Mouse (Mus musculus) kidney, embryonic 16.5 days (tissue): ENCODE measurements around the gene F12. TPM values are rescaled to one million over a fixed set of nuclear protein-coding genes. Genes with fewer than 3 reads are reported as not detected.

Source experiments
- ATAC-seq: fragments of 200-750 bp; cut with Nextera tagmentation; 2 replicates; pipeline ENCODE4 v1.8.0; 2017; ENCODE audit warnings: moderate TSS enrichment; ENCODE audit not compliant: low FRiP score, low TSS enrichment
- H3K27ac ChIP-seq: fragments of 300-500 bp; sonication (generic); 2 replicates; pipeline ENCODE4 v1.5.1; 2014; ENCODE audit warnings: low read length
- H3K27me3 ChIP-seq: fragments of 300-500 bp; sonication (generic); 2 replicates; pipeline ENCODE4 v1.6.1; 2014; ENCODE audit warnings: low read length, control low read depth, mixed read lengths; ENCODE audit not compliant: insufficient read depth
- H3K36me3 ChIP-seq: fragments of 300-500 bp; sonication (generic); 2 replicates; pipeline ENCODE4 v1.6.1; 2014; ENCODE audit warnings: low read length, control low read depth, mixed read lengths; ENCODE audit not compliant: insufficient read depth
- H3K4me1 ChIP-seq: fragments of 300-500 bp; sonication (generic); 2 replicates; pipeline ENCODE4 v1.6.1; 2014; ENCODE audit warnings: low read length, control low read depth, mixed read lengths; ENCODE audit not compliant: insufficient read depth
- H3K4me2 ChIP-seq: fragments of 300-500 bp; sonication (generic); replicated peaks from 2 replicates; pipeline ENCODE4 v1.6.1; 2014; ENCODE audit warnings: low read depth, low read length
- H3K4me3 ChIP-seq: fragments of 300-500 bp; sonication (generic); 2 replicates; pipeline ENCODE4 v1.5.1; 2014; ENCODE audit warnings: mild to moderate bottlenecking, low read length
- H3K9ac ChIP-seq: fragments of 300-500 bp; sonication (generic); replicated peaks from 2 replicates; pipeline ENCODE4 v1.6.1; 2014; ENCODE audit warnings: low read length
- H3K9me3 ChIP-seq: fragments of 300-500 bp; sonication (generic); 2 replicates; pipeline ENCODE4 v1.6.1; 2016; ENCODE audit warnings: low read length, control low read depth
- WGBS: fragments of 180-500 bp; shearing (Covaris S2); extraction: QIAGEN DNeasy Blood & Tissue Kit; methylation state at CpG from one replicate; pipeline ENCODE4 v1.1.7; 2014; 5-methylcytosine and 5-hydroxymethylcytosine counted together
- polyA plus RNA-seq: library from polyadenylated mRNA; unstranded; fragments of >200 nt; fragmentation: Nextera tagmentation; extraction: Ambion mirVana; gene quantifications from 2 replicates; pipeline ENCODE4 v1.2.1, GENCODE M21; 2015

The F12 gene
- polyA plus RNA-seq, 1 experiment from 2014 or later, result 0.79 TPM

DNA sequence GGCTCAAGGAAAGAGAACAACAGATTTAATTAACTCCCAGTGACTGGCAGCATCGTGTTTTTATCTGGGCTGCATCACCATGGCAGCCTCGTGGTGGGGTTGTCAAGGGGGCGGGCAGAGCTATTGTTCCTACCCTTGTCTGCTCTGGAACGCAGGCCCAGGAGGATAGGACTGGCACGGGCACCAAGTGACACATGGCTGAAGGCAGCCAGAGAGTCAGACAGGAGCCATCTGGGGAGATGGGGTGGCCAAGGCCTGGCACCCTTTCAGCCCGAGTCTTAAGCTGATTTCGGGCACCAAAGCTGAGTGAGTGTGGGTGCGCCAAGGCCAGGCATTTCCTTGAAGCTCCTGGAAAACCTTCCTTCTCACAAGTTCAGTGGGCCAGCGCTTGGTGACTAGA is 43.8 kb upstream of the F12 start:
- no peak overlapping the region for H3K27ac ChIP-seq
- ATAC-seq, result no peak
- H3K9me3 ChIP-seq, result no peaks in the 10 kb centered on the region
- WGBS, result 77% methylated on average over 9 of the region's 9 CpGs
- H3K9ac ChIP-seq, result no peak overlapping the region
- H3K36me3 ChIP-seq, result peaks cover 14% of the 10 kb centered on the region; the same call in 1 of the 2 replicates
- H3K4me2 ChIP-seq, result no peak overlapping the region
- H3K27me3 ChIP-seq, result no peaks in the 10 kb centered on the region
- H3K4me1 ChIP-seq, result peaks cover 25% of the 10 kb centered on the region
- H3K4me3 ChIP-seq, result no peak overlapping the region

DNA sequence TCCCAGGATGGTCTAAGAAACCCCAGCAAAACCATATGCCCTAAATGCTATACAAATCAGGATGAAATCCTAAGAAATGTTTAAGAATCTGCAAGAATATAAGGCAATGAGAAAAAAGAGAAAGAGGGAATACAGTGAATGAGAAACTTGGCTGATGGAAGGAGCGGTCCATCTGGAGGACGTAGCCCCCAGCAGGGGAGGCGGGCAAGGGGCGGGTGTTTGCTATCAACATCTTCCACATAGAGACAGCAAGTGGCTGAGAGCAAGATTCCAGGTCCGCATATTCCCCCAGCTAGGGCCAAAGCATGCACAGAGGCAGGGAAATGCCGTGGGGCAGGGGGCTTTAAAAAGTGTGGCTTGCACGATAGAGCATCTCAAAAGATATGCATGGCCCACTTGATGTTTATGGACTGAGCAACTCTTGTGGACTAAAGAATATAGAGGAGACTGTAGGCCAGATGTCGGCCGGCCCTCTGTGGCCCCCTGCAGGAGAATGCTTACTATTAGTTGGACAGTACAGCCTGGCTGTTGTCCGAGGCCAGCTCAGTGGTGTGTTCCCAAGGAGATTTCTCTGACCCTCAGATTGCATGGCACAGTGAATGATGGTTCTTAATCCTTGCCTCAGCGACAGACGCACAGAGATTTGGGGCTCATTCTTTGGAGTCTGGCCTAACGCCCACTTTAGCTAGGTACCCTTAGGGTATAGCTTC is 42.4 kb upstream of the F12 start:
- Histone ChIP-seq H3K9ac (no peak overlapping the region), H3K27ac (no peak overlapping the region), H3K4me2 (no peak overlapping the region), H3K9me3 (no peaks in the 10 kb centered on the region), H3K36me3 (peaks cover 1% of the 10 kb centered on the region; the same call in 1 of the 2 replicates), H3K4me3 (no peak overlapping the region), H3K4me1 (peaks cover 36% of the 10 kb centered on the region), H3K27me3 (no peaks in the 10 kb centered on the region)
- ATAC-seq, result no peak
- WGBS, result 50% methylated on average over 13 of the region's 13 CpGs

DNA sequence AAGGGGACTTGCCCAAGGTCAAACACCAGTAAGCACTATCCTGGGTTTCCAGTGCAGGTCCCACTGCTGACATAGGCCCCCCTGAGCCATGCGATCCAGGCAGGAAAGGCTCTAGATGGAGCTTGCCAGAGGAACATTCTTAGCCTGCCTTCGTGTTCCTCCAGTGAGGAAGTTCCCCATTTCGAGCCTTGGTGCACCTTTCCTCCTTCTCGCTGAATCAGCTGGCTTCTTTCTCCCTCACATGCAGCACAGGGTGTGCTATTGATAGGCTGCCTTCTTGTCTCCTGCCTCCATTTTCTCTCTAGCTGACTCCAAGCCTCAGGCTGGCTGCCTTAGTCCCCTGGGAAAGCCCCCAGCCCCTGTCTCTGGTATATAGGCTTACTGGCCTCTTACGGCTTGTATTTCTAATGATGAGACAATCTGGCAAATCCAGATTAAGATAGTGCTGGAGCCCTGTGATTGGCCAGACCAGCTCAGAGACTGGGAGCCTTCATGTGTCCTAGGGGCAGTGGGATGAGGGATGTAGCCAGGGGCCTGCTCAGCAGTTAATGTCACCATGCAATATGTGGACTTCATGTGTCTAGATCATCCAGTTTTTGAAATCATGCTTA is 39.3 kb upstream of the F12 start:
- no peak for ATAC-seq

DNA sequence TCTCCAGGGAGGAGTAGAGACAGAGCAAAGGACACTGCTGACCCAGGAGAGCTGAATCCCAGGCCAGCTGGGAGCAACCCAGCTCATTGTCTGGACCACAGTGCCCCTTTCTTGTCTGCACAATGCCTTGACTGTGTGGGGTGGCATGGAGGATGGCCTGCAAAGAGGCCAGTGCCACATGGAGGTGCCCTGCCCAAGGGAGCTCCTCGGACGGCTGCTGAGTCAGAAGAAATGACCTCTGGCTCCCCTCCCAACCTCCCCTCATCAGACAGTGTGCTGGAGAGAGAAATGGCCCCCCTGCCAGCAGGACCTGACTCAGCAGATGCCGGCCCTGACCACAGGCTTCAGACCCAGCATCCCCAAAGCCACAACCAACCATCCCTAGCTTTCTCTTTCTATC is 38.6 kb upstream of the F12 start:
- H3K4me3 ChIP-seq, result peak overlapping the region; percentile 69; the same call in 1 of the 2 replicates

More for the DNA sequence above, 39.3 kb upstream of the F12 start:
- Histone ChIP-seq H3K27me3 (no peaks in the 10 kb centered on the region), H3K9me3 (no peaks in the 10 kb centered on the region), H3K36me3 (0 out of 2 replicates have a peak, but pooled peaks cover 2% of the 10 kb centered on the region), H3K4me2 (no peak overlapping the region), H3K4me1 (peaks cover 20% of the 10 kb centered on the region), H3K4me3 (no peak overlapping the region), H3K9ac (no peak overlapping the region), H3K27ac (no peak overlapping the region)
- WGBS, result 80% methylated on average over 5 of the region's 5 CpGs

DNA sequence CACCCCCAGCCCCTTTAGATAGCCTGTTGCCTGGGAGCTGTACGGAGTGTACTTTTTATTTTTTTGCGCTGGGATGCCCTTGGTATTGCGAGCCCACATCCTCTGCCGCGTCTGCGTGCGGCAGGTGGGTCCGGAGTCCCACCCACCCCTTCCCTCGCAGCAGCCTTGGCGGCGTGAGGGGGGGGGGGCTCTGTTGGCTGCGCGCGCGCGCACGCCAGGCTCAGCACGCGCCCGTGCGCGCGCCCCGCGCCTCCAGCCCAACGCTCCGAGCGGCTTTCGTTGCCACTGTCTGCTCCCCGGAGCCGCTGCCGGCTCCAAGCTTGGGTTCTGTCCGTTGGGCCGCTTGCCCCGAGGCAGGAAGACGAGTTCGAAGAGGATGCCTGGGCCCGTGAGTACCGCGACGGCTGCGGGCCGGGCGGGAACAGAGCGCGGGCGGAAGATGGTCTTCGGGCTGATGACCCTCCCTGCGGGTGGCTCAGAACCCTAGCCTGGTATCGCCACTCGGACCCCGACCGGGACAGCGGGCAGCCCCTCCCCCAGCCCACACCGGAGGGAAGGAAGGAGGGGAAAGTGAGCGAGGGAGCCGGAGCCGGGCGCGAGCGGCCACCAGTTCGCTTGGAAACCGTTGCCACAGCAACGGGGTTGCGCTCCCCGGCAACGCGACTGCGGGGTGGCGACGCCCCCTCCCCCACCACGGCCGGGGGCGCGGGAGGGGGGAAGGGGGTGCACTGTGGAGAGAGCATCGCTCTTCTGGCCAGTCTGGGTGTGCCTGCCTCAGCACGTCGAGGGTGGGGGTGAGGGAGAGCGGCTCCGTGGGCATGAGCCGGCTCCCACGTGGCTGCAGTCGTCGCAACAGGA is 37.7 kb upstream of the F12 start, which contains the start of gene Prr7:
Gene Prr7 (plus strand): TSS at position 241 of the 858 bp plus-strand sequence.
- H3K4me3 ChIP-seq, result peak within 1 kb of the TSS; percentile 69
- peak; percentile 62 for ATAC-seq
- peak within 1 kb of the TSS; percentile 98 for H3K4me2 ChIP-seq
- peaks cover 17% of the 10 kb centered on the region for H3K36me3 ChIP-seq
- peak within 1 kb of the TSS; percentile 77 for H3K9ac ChIP-seq
- no peaks in the 10 kb centered on the region for H3K27me3 ChIP-seq
- under 1% methylated on average over 69 of the region's 84 CpGs for WGBS
- no peaks in the 10 kb centered on the region for H3K9me3 ChIP-seq
- peak within 1 kb of the TSS; percentile 55; the same call in 1 of the 2 replicates for H3K27ac ChIP-seq
- H3K4me1 ChIP-seq, result peaks cover 17% of the 10 kb centered on the region

More for the DNA sequence above, 38.6 kb upstream of the F12 start:
- H3K9me3 ChIP-seq, result no peaks in the 10 kb centered on the region
- H3K27me3 ChIP-seq, result no peaks in the 10 kb centered on the region
- H3K4me2 ChIP-seq, result peak overlapping the region; percentile 98
- no peak for ATAC-seq
- WGBS, result 32% methylated on average over 3 of the region's 3 CpGs
- peaks cover 17% of the 10 kb centered on the region for H3K4me1 ChIP-seq
- H3K9ac ChIP-seq, result peak overlapping the region; percentile 77
- no peak overlapping the region for H3K27ac ChIP-seq
- peaks cover 7% of the 10 kb centered on the region for H3K36me3 ChIP-seq

- Histone ChIP-seq H3K4me2 (peak overlapping the region; percentile 98), H3K4me3 (peak overlapping the region; percentile 69), H3K9ac (peak overlapping the region; percentile 77), H3K9me3 (no peaks in the 10 kb centered on the region), H3K4me1 (peaks cover 17% of the 10 kb centered on the region), H3K27me3 (no peaks in the 10 kb centered on the region), H3K27ac (no peak overlapping the region), H3K36me3 (peaks cover 24% of the 10 kb centered on the region)
- peak; percentile 3; the same call in 1 of the 2 replicates for ATAC-seq
- 5% methylated on average over 14 of the region's 14 CpGs for WGBS
Observed at GRCm38 (mm10) chr13:55463399-55464026, 36.9 kb upstream of the F12 start.

DNA sequence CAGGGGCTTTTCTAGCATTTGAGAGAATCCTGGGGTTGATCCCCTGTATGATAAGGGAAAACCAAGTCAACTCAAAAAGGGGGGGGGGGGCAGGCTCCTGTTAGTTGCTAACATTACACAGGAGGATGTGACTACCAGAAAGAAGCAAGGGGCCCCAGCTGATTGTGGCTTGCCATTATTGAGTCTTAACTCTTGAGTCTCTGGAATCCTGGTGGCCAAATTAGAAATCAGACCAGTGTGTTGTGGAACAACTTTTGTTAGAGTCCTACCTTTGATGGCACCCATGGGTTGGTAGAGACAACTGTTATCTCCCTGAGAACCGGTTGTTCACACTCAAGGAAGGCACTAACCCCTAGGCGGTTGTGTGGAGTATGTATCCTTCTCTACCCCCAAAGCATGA is 36.4 kb upstream of the F12 start:
- H3K27me3 ChIP-seq, result no peaks in the 10 kb centered on the region
- WGBS, result 40% methylated on average over 2 of the region's 2 CpGs

GRCm38 (mm10) chr13:55451785-55452549 is 25.4 kb upstream of the F12 start:
- Histone ChIP-seq H3K9ac (no peak overlapping the region), H3K27me3 (no peaks in the 10 kb centered on the region), H3K4me2 (no peak overlapping the region), H3K4me3 (no peak overlapping the region), H3K27ac (no peak overlapping the region), H3K4me1 (peaks cover 11% of the 10 kb centered on the region), H3K9me3 (no peaks in the 10 kb centered on the region), H3K36me3 (peaks cover 41% of the 10 kb centered on the region)
- WGBS, result 93% methylated on average over 16 of the region's 16 CpGs
- no peak for ATAC-seq

More for the DNA sequence above, 36.4 kb upstream of the F12 start:
- no peaks in the 10 kb centered on the region for H3K9me3 ChIP-seq
- ATAC-seq, result no peak
- peaks cover 17% of the 10 kb centered on the region for H3K4me1 ChIP-seq
- no peak overlapping the region for H3K4me2 ChIP-seq
- no peak overlapping the region for H3K27ac ChIP-seq
- H3K36me3 ChIP-seq, result peaks cover 25% of the 10 kb centered on the region
- no peak overlapping the region for H3K9ac ChIP-seq
- no peak overlapping the region for H3K4me3 ChIP-seq

GRCm38 (mm10) chr13:55451296-55451695 is 24.7 kb upstream of the F12 start:
- Histone ChIP-seq H3K9me3 (no peaks in the 10 kb centered on the region), H3K4me1 (peaks cover 18% of the 10 kb centered on the region), H3K36me3 (peaks cover 41% of the 10 kb centered on the region), H3K4me3 (no peak overlapping the region), H3K27ac (no peak overlapping the region), H3K9ac (no peak overlapping the region), H3K4me2 (no peak overlapping the region), H3K27me3 (no peaks in the 10 kb centered on the region)
- no peak for ATAC-seq
- WGBS, result 88% methylated on average over 10 of the region's 10 CpGs
